Mouse (Mus musculus) left cerebral cortex, adult 11 months (tissue): ENCODE data around the gene Fam124a.
"Not testable (repeated sequence)": the region's sequence is repeated elsewhere in the genome, so short reads cannot be mapped to it uniquely, and the experiment has no call there.

Experiments
- DNase-seq: peaks from one replicate; pipeline ENCODE4 v3.0.0; 2022; ENCODE audit warnings: low spot score

Fam124a gene

GRCm38 (mm10) chr14:62575862-62576261 lies 20.3 kb downstream of the Fam124a start:
- DNase-seq: no peak

GRCm38 (mm10) chr14:62580945-62581344 lies 25.4 kb downstream of the Fam124a start:
- no peak for DNase-seq

- DNase-seq: no peak
Measured at GRCm38 (mm10) chr14:62581768-62582167, 26.2 kb downstream of the Fam124a start.

- no peak for DNase-seq
Measured at GRCm38 (mm10) chr14:62584637-62585036, 29.1 kb downstream of the Fam124a start.

- no peak for DNase-seq
Measured at GRCm38 (mm10) chr14:62585338-62585737, 29.8 kb downstream of the Fam124a start.

- no peak for DNase-seq
Measured at GRCm38 (mm10) chr14:62600109-62600522, 44.6 kb downstream of the Fam124a start.

- no peak for DNase-seq
Measured at GRCm38 (mm10) chr14:62602271-62602670, 46.7 kb downstream of the Fam124a start.

- DNase-seq: no peak
Measured at GRCm38 (mm10) chr14:62602869-62603268, 47.3 kb downstream of the Fam124a start.

- no peak for DNase-seq
Measured at GRCm38 (mm10) chr14:62607791-62608196, 52.3 kb downstream of the Fam124a start.

GRCm38 (mm10) chr14:62609904-62610303 lies 54.4 kb downstream of the Fam124a start:
- no peak for DNase-seq

- DNase-seq: no peak
Measured at GRCm38 (mm10) chr14:62622393-62622792, 66.9 kb downstream of the Fam124a start.

- no peak for DNase-seq
Measured at GRCm38 (mm10) chr14:62627951-62628350, 72.4 kb downstream of the Fam124a start.

- peak; percentile 30 for DNase-seq
Measured at GRCm38 (mm10) chr14:62637436-62638344, 82.2 kb downstream of the Fam124a start.

- DNase-seq: no peak
Measured at GRCm38 (mm10) chr14:62638345-62638702, 82.8 kb downstream of the Fam124a start.

- no peak for DNase-seq
Measured at GRCm38 (mm10) chr14:62639111-62639510, 83.6 kb downstream of the Fam124a start.

- no peak for DNase-seq
Measured at GRCm38 (mm10) chr14:62639551-62639950, 84.0 kb downstream of the Fam124a start.

GRCm38 (mm10) chr14:62640396-62640795 lies 84.9 kb downstream of the Fam124a start:
- no peak for DNase-seq

- DNase-seq: not testable (repeated sequence)
Measured at GRCm38 (mm10) chr14:62642368-62642767, 86.8 kb downstream of the Fam124a start.

- DNase-seq: no peak
Measured at GRCm38 (mm10) chr14:62648405-62648804, 92.9 kb downstream of the Fam124a start.

- no peak for DNase-seq
Measured at GRCm38 (mm10) chr14:62650376-62650775, 94.8 kb downstream of the Fam124a start.

- DNase-seq: no peak
Measured at GRCm38 (mm10) chr14:62651771-62652170, 96.2 kb downstream of the Fam124a start.

GRCm38 (mm10) chr14:62655996-62656395 lies 100.5 kb downstream of the Fam124a start:
- no peak for DNase-seq

- no peak for DNase-seq
Measured at GRCm38 (mm10) chr14:62657469-62657868, 101.9 kb downstream of the Fam124a start.
